Mouse (Mus musculus) heart, adult 8-10 months (tissue): ENCODE data around the gene Slc17a6. TPM values are rescaled to one million over a fixed set of nuclear protein-coding genes. Genes with fewer than 3 reads are reported as not detected.

ENCODE experiments used
- DNase-seq: peaks from one replicate; pipeline ENCODE4 v3.0.0; 2022; ENCODE audit warnings: low spot score
- total RNA-seq, 4 experiments: library from RNA; stranded (reverse); gene quantifications; 2 replicates each; pipeline ENCODE4 v1.2.4; 2022

Gene Slc17a6
- not detected for total RNA-seq

GRCm38 (mm10) chr7:51621694-51622145 lies at the start of gene Slc17a6:
TSS of gene Slc17a6 (plus strand) at chr7:51622006.
- peak; percentile 12 for DNase-seq

- DNase-seq, result no peak
Measured at GRCm38 (mm10) chr7:51600021-51600420, 21.8 kb upstream of the Slc17a6 start.

- DNase-seq, result no peak
Measured at GRCm38 (mm10) chr7:51603741-51604140, 18.1 kb upstream of the Slc17a6 start.

- DNase-seq, result no peak
Measured at GRCm38 (mm10) chr7:51614404-51614803, 7.4 kb upstream of the Slc17a6 start.

- DNase-seq, result no peak
Measured at GRCm38 (mm10) chr7:51617941-51618340, 3.9 kb upstream of the Slc17a6 start.

- no peak for DNase-seq
Measured at GRCm38 (mm10) chr7:51618412-51618811, 3.4 kb upstream of the Slc17a6 start.

GRCm38 (mm10) chr7:51619977-51620376 lies 1.8 kb upstream of the Slc17a6 start:
- DNase-seq, result no peak

GRCm38 (mm10) chr7:51622196-51622595 lies 390 bp downstream of the Slc17a6 start:
- DNase-seq, result no peak

- DNase-seq, result no peak
Measured at GRCm38 (mm10) chr7:51622666-51623065, 860 bp downstream of the Slc17a6 start.

- DNase-seq, result no peak
Measured at GRCm38 (mm10) chr7:51624336-51624897, 2.6 kb downstream of the Slc17a6 start.

GRCm38 (mm10) chr7:51625161-51625560 lies 3.4 kb downstream of the Slc17a6 start:
- DNase-seq, result no peak

GRCm38 (mm10) chr7:51625591-51626255 lies 3.9 kb downstream of the Slc17a6 start:
- no peak for DNase-seq

- DNase-seq, result no peak
Measured at GRCm38 (mm10) chr7:51626451-51627000, 4.7 kb downstream of the Slc17a6 start.

GRCm38 (mm10) chr7:51627001-51627631 lies 5.3 kb downstream of the Slc17a6 start:
- DNase-seq, result no peak

- no peak for DNase-seq
Measured at GRCm38 (mm10) chr7:51627666-51628065, 5.9 kb downstream of the Slc17a6 start.

GRCm38 (mm10) chr7:51628349-51628748 lies 6.5 kb downstream of the Slc17a6 start:
- DNase-seq, result no peak

GRCm38 (mm10) chr7:51629206-51629605 lies 7.4 kb downstream of the Slc17a6 start:
- DNase-seq, result no peak

GRCm38 (mm10) chr7:51631171-51631570 lies 9.4 kb downstream of the Slc17a6 start:
- DNase-seq, result no peak

- DNase-seq, result no peak
Measured at GRCm38 (mm10) chr7:51632543-51633229, 10.9 kb downstream of the Slc17a6 start.

- DNase-seq, result no peak
Measured at GRCm38 (mm10) chr7:51633230-51633844, 11.5 kb downstream of the Slc17a6 start.

GRCm38 (mm10) chr7:51657152-51657551 lies 35.3 kb downstream of the Slc17a6 start:
- no peak for DNase-seq

- no peak for DNase-seq
Measured at GRCm38 (mm10) chr7:51662441-51662840, 40.6 kb downstream of the Slc17a6 start.
